Mouse (Mus musculus) brain, embryonic 14.5 days (tissue): Measurements from ENCODE around the gene Lrrc8a.

ENCODE experiments used
- CTCF ChIP-seq: fragments of 200-500 bp; IDR thresholded peaks from 2 replicates; pipeline ENCODE4 v1.5.1; 2012; ENCODE audit warnings: inconsistent platforms, mild to moderate bottlenecking, moderate library complexity, borderline replicate concordance; ENCODE audit not compliant: insufficient read depth, insufficient read length; ENCODE audit errors: extremely low read depth
- POLR2A ChIP-seq: fragments of 200-500 bp; IDR thresholded peaks from 2 replicates; pipeline ENCODE4 v1.6.1; 2012; ENCODE audit warnings: mild to moderate bottlenecking, inconsistent platforms, borderline replicate concordance; ENCODE audit not compliant: poor library complexity, insufficient read depth, insufficient read length, severe bottlenecking; ENCODE audit errors: extremely low read depth

GRCm38 (mm10) chr2:30237199-30237880 is at the start of gene Lrrc8a:
- TF ChIP-seq CTCF, result 0 out of 2 replicates have a peak, but pooled peaks have one; percentile 0
- peak; percentile 93 for TF ChIP-seq POLR2A
